Mouse (Mus musculus): ENCODE results near the gene Gm20388. TPM values are rescaled to one million over a fixed set of nuclear protein-coding genes. Genes with fewer than 3 reads are reported as not detected.

Gm20388 gene
- polyA plus RNA-seq, 1 experiment from 2014 or later: 1.7 TPM

DNA sequence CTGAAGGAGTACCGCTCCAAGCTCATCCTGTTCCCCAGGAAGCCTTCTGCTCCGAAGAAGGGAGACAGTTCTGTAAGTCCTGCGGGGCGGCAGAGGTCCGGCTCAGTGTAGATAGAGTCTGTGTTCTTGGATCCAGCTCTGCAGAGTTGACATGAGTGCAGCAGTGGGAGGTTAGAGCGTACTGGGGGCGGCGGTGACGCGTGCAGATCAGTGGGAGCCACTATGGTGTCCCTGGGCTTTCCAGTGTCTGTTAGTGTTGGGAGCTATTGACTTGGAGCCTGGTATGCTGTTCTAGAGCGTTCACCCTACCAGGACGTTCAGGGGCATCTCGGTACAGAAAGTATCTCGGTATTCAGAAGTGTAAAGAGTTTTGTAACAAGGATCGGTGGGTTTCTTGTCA, 3192.6 kb downstream of the Gm20388 start:
- DNase-seq (ENCODE audit: low spot score): no peak
- H3K4me1 ChIP-seq (replicated peaks): peaks cover 24% of the 10 kb centered on the region
- H3K27me3 ChIP-seq (ENCODE audit: insufficient read depth, poor library complexity, severe bottlenecking): no peaks in the 10 kb centered on the region
- peak overlapping the region; percentile 99 for H3K27ac ChIP-seq
- H3K9me3 ChIP-seq: no peaks in the 10 kb centered on the region
- peak overlapping the region; percentile 83 for H3K4me3 ChIP-seq
- H3K36me3 ChIP-seq: peaks cover 35% of the 10 kb centered on the region
- WGBS: 21% methylated on average over 15 of the region's 15 CpGs

DNA sequence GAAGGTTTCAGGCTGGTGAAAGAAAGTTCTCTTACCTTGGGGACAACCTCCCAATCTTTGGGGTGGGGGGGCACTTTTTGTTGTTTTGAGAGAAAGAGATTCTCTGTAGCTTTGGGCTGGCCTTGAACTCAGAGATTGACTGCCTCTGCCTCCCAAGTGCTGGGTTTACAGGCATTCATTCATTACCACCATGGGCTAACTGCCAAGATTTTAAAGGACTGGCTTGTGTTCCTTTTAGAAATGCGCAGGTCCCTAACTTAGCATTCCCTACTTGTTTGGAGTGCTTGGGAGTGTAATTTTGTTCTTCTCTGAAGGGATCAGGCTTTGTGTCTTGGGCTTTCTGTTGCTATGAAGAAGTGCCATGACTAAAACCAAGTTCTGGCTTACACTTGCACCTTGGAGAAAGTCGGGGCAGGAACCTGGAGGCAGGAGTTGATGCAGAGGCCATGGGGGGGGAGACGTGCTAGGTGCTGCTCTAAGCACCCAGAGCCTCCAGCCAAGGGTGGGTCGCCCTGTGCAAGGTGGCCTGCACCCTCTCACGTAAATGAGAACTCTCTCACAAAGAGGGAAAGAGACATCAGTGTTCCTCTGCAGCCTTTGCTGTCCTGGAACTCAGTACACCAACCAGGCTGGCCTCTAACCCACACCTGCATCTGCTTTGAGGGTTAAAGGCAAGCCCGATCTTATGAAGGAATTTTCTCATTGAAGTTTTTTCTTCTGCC, 3193.6 kb downstream of the Gm20388 start:
- peaks cover 24% of the 10 kb centered on the region for H3K4me1 ChIP-seq (replicated peaks)
- H3K9me3 ChIP-seq: no peaks in the 10 kb centered on the region
- DNase-seq (ENCODE audit: low spot score): no peak
- no peak overlapping the region for H3K27ac ChIP-seq
- 93% methylated on average over 6 of the region's 6 CpGs for WGBS
- H3K36me3 ChIP-seq: peaks cover 30% of the 10 kb centered on the region
- H3K27me3 ChIP-seq (ENCODE audit: insufficient read depth, poor library complexity, severe bottlenecking): no peaks in the 10 kb centered on the region
- peak overlapping the region; percentile 83 for H3K4me3 ChIP-seq

DNA sequence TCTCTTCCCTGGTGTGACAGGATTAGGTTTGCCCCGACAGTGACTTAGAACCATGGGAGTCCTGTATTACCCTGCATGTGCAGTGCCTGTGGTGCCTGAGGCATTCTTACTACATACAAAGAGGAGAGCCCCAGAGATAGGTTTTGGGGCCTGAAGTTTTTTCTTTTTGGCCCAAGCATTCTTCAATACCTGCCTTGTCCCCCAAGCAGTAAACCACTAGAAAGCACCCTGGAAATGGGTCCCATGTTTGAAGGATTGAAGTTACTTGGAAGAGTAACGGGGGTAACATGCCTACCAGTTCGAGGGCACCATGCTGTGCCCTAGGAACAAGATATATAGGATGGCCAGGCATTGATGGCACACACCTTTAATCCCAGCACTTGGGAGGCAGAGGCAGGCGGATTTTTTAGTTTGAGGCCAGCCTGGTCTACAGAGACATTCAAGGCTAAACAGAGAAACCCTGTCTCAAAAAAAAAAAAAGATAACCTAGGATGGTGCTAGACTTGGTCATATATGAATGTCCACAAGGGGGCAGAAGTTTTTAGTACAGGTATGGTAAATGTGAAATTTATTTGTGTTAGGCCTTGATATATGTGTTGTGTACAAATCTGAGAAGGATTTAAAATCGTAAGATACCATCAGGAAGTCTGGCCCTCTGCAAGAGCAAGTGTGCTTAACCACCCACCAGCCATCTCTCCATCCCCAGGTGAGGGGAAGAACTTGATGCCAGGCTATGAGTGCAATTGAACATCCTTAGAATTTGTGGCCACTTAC, 3195.1 kb downstream of the Gm20388 start:
- Histone ChIP-seq H3K4me3 (no peak overlapping the region), H3K9me3 (no peaks in the 10 kb centered on the region), H3K27me3 (ENCODE audit: insufficient read depth, poor library complexity, severe bottlenecking) (no peaks in the 10 kb centered on the region), H3K36me3 (peaks cover 30% of the 10 kb centered on the region), H3K4me1 (replicated peaks) (peaks cover 22% of the 10 kb centered on the region), H3K27ac (no peak overlapping the region)
- DNase-seq (ENCODE audit: low spot score): no peak
- 69% methylated on average over 5 of the region's 5 CpGs for WGBS

DNA sequence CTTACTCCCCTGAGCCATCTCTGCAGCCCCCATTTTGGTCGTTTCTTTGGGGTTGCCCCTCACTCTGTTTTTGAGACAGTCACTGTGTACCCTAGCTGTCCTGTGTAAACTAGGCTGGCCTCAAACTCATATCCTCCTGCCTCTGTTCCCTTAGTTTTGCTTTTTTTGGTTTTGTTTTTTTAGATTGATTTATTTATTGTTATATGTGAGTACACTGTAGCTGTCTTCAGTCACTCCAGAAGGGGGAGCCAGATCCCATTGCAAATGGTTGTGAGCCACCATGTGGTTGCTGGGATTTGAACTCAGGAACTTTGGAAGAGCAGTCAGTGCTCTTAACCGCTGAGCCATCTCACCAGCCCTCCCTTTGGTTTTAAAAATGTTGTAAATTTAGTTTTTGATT, 3195.9 kb downstream of the Gm20388 start:
- 45% methylated on average over 2 of the region's 2 CpGs for WGBS

DNA sequence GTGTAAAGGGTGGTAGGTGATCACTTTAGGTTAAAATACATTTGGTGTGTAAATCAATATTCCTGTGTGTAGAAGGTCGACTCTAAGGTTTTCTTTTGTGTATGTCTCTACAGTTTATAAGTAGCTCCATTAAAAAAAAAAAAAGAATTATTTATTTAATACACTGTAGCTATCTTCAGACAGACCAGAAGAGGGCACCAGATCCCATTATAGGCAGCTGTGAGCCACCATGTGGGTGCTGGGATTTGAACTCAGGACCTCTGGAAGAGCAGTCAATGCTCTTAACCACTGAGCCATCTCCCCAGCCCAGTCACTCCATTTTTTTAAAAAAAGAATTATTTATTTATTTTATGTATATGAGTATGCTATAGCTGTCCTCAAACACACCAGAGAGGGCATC, 3197.4 kb downstream of the Gm20388 start:
- Histone ChIP-seq H3K27ac (no peak overlapping the region), H3K27me3 (ENCODE audit: insufficient read depth, poor library complexity, severe bottlenecking) (no peaks in the 10 kb centered on the region), H3K4me1 (replicated peaks) (peaks cover 21% of the 10 kb centered on the region), H3K9me3 (no peaks in the 10 kb centered on the region), H3K36me3 (peaks cover 29% of the 10 kb centered on the region), H3K4me3 (no peak overlapping the region)
- WGBS: 85% methylated on average over 1 of the region's 1 CpGs
- no peak for DNase-seq (ENCODE audit: low spot score)

More for the DNA sequence above, 3195.9 kb downstream of the Gm20388 start:
- peak; percentile 29 for DNase-seq (ENCODE audit: low spot score)
- Histone ChIP-seq H3K4me1 (replicated peaks) (peaks cover 28% of the 10 kb centered on the region), H3K4me3 (no peak overlapping the region), H3K27me3 (ENCODE audit: insufficient read depth, poor library complexity, severe bottlenecking) (no peaks in the 10 kb centered on the region), H3K9me3 (no peaks in the 10 kb centered on the region), H3K36me3 (peaks cover 30% of the 10 kb centered on the region), H3K27ac (no peak overlapping the region)

DNA sequence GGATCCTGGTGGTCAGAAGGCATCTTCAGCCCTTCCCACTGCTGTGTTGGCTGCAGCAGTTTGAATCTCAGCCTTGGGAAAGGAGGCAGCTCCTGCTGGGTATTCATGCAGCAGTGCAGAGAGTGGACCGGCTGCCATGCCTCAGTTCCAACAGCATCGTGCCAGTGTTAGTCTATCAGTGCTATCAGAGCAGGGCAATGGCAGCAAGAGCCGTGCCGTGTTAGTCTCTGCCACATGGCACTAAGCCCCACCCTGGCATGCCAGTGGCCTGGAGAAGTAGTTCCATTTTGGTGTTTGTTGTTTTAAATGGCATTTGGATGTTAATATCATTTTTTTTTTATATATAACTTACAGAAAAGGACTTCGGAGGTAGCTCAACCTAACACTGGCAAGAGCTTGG, 3198.3 kb downstream of the Gm20388 start:
- no peak for DNase-seq (ENCODE audit: low spot score)
- Histone ChIP-seq H3K27ac (no peak overlapping the region), H3K4me1 (replicated peaks) (peaks cover 12% of the 10 kb centered on the region), H3K4me3 (no peak overlapping the region), H3K27me3 (ENCODE audit: insufficient read depth, poor library complexity, severe bottlenecking) (0 out of 2 replicates have a peak, but pooled peaks cover 2% of the 10 kb centered on the region), H3K36me3 (peaks cover 19% of the 10 kb centered on the region), H3K9me3 (no peaks in the 10 kb centered on the region)
- WGBS: 88% methylated on average over 5 of the region's 5 CpGs

DNA sequence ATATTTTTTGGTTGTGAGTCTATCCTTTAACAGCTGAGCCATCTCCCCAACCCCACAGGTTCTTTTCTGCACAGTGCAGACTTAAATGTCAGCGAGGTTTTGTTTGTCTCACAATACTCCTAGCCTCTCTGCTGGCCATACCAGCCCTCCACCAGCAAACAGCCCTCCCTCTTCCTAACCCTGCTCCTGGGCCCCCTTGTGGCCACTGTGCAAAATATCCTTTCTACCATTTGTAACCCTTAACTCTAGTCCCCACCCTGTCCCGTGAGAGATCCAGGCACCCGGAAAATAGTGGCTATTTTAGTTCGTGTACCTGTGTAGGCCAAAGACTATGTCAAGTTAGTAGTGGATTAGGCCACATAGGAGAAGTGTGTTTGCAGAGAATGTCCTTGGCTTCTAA, 3200.0 kb downstream of the Gm20388 start:
- Histone ChIP-seq H3K27ac (no peak overlapping the region), H3K9me3 (no peaks in the 10 kb centered on the region), H3K27me3 (ENCODE audit: insufficient read depth, poor library complexity, severe bottlenecking) (peaks cover 15% of the 10 kb centered on the region), H3K4me3 (no peak overlapping the region), H3K36me3 (peaks cover 2% of the 10 kb centered on the region), H3K4me1 (replicated peaks) (peaks cover 8% of the 10 kb centered on the region; the same call in 1 of the 2 replicates)
- peak; percentile 66 for DNase-seq (ENCODE audit: low spot score)
- 26% methylated on average over 4 of the region's 4 CpGs for WGBS

DNA sequence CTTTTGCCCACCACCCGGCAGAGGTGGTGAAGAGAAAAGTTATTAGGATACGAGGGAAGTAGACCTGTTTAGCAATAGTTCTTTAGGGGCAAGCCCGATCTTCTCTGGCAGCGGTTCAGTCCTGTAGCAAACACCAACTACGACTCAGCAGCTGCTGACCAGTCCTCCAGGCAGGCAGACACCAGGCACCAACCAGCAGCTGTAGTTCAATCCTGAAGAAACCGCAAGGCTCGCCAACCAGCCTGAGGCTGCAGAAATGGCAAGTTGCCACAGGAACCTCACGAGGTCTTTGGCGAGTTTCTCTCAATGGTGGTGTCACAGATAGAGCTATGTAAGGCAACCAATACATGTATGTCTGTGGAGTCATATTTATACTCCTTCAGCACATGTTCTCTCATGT, 3202.3 kb downstream of the Gm20388 start:
- no peak overlapping the region for H3K27ac ChIP-seq
- no peaks in the 10 kb centered on the region for H3K36me3 ChIP-seq
- WGBS: 82% methylated on average over 9 of the region's 9 CpGs
- no peak for DNase-seq (ENCODE audit: low spot score)
- H3K4me3 ChIP-seq: no peak overlapping the region
- H3K27me3 ChIP-seq (ENCODE audit: insufficient read depth, poor library complexity, severe bottlenecking): peaks cover 38% of the 10 kb centered on the region
- peaks cover 27% of the 10 kb centered on the region for H3K4me1 ChIP-seq (replicated peaks)
- H3K9me3 ChIP-seq: no peaks in the 10 kb centered on the region

DNA sequence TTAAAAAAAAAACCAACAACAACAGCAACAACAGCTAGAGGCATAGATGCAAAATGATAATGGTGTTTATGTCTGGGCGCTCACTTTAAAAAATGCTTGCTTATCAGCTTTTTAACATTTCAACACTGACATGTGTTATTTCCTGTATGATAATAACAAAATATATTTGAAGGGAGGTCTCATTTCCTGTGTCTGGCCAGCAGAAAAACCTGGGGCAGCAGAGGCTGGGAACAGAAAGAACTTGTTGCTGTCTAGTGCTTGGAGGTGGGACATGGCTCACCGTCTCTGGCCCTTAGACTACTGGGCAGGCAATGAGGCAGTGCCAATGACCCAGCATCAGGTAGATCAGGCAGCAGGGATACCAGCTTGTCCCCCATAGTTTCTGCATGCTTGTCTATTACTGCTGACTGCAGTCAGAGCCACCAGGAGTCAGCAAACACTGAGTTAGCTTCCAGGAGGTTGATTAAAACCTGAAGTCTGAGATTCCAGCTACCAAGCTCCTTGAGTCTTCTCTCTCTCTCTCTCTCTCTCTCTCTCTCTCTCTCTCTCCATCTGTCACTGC, 3203.3 kb downstream of the Gm20388 start:
- H3K9me3 ChIP-seq: no peaks in the 10 kb centered on the region
- H3K36me3 ChIP-seq: no peaks in the 10 kb centered on the region
- H3K4me1 ChIP-seq (replicated peaks): peaks cover 33% of the 10 kb centered on the region
- no peak overlapping the region for H3K4me3 ChIP-seq
- peaks cover 49% of the 10 kb centered on the region for H3K27me3 ChIP-seq (ENCODE audit: insufficient read depth, poor library complexity, severe bottlenecking)
- no peak overlapping the region for H3K27ac ChIP-seq
- DNase-seq (ENCODE audit: low spot score): no peak
- 71% methylated on average over 2 of the region's 2 CpGs for WGBS

DNA sequence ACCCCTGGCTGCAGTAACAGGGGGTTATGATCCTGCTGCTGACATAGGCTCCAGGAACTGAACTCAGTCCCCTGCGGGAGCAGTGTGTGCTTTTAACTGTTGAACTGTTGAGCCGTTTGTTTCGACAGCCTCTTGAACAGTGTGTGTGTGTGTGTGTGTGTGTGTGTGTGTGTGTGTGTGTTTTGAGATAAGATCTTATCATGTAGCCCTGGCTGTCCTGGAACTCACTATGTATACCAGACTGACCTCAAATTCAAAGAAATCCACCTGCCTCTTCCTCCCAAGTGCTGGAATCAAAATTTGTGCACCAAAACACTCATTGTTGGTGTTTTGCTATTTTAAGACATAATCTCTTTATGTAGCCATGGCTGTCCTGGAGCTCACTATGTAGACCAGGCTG, 3204.0 kb downstream of the Gm20388 start:
- peaks cover 55% of the 10 kb centered on the region for H3K27me3 ChIP-seq (ENCODE audit: insufficient read depth, poor library complexity, severe bottlenecking)
- peaks cover 33% of the 10 kb centered on the region for H3K4me1 ChIP-seq (replicated peaks)
- DNase-seq (ENCODE audit: low spot score): no peak
- WGBS: 86% methylated on average over 3 of the region's 3 CpGs
- H3K9me3 ChIP-seq: no peaks in the 10 kb centered on the region
- no peak overlapping the region for H3K4me3 ChIP-seq
- H3K27ac ChIP-seq: no peak overlapping the region
- H3K36me3 ChIP-seq: no peaks in the 10 kb centered on the region

DNA sequence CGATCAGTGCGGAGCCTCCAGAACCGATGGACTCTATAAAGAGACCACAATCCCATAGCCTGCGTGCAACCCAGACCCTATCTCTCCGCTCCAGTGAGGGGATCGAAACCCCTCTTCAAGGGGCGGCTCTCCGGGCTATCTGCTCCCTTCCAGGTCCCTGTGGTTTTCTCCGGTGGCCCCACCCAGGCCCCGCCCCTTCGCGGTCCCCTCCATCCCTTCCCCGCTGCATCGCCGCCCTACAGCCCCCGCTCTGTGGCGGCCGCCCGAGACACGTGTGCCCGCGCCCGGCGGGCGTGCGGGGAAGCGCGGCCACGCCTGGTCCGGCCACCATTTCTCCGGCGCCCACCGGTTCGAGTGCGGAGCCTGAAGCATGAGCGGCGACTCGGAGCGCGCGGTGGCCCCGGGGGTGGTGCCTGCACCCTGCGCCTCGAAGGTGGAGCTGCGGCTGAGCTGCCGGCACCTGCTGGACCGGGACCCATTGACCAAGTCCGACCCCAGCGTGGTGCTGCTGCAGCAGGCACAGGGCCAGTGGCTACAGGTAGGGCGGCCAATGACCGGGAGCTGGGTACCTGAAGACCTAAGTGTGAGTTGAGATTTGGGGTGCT, 3206.6 kb downstream of the Gm20388 start, which contains the start of gene Cpne7:
Gene Cpne7, plus strand, starts transcription at position 248 of the 605 bp plus-strand sequence.
- Histone ChIP-seq H3K4me3 (peak within 1 kb of the TSS; percentile 63), H3K9me3 (no peaks in the 10 kb centered on the region), H3K36me3 (no peaks in the 10 kb centered on the region), H3K27ac (peak within 1 kb of the TSS; percentile 62; the same call in 1 of the 2 replicates), H3K27me3 (ENCODE audit: insufficient read depth, poor library complexity, severe bottlenecking) (peaks cover 78% of the 10 kb centered on the region), H3K4me1 (replicated peaks) (peaks cover 26% of the 10 kb centered on the region)
- under 1% methylated on average over 51 of the region's 51 CpGs for WGBS
- peak; percentile 30 for DNase-seq (ENCODE audit: low spot score)

DNA sequence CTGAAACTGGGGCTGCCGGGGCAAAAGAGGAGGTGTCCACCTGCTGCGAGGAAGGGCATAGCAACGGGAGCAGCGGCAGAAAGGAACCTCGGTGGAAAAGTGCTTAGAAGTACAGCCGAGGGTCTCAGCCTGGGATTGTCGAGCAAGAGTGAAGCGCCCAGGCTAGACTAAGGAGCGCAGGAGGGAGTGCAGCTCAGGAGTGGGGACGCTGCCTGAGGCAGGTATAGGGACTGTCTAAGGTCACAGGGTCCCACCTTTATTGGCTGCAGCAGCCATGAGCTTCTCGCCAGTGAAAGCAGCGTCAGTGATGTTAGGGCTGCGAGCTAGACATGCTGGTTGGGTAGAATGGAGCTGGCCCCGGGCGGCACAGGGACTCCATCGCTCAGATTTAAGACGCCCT, 3207.1 kb downstream of the Gm20388 start:
- H3K36me3 ChIP-seq: no peaks in the 10 kb centered on the region
- DNase-seq (ENCODE audit: low spot score): no peak
- no peaks in the 10 kb centered on the region for H3K9me3 ChIP-seq
- peak overlapping the region; percentile 63 for H3K4me3 ChIP-seq
- 2% methylated on average over 17 of the region's 17 CpGs for whole genome bisulfite sequencing
- no peak overlapping the region for H3K27ac ChIP-seq
- H3K4me1 ChIP-seq (replicated peaks): peaks cover 26% of the 10 kb centered on the region
- peaks cover 83% of the 10 kb centered on the region for H3K27me3 ChIP-seq (ENCODE audit: insufficient read depth, poor library complexity, severe bottlenecking)

Data from hindbrain, embryonic 10.5 days (tissue).